Mouse (Mus musculus): ENCODE measurements around the gene Bpi.

The Bpi gene

DNA sequence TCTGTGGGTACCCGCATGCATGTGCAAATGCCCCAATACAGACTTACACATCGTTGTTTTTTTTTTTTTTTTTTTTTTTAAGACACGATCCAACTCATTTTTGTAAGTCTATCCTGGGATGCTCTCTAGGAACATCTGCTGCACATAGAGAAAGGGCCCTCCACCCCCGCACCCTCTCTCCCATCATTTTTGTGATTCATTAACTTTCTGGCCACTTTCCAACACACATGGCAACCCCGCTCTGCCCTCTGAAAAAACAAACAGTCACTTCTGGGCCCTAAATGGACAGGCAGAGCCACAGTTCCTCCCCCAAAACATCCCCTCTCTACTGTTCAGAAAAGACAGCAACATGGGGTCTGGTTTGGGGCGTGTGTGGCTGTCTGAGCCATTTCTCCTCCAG, 27.8 kb downstream of the Bpi start:
- no peak for DNase-seq (ENCODE audit: low read depth, low spot score)

DNA sequence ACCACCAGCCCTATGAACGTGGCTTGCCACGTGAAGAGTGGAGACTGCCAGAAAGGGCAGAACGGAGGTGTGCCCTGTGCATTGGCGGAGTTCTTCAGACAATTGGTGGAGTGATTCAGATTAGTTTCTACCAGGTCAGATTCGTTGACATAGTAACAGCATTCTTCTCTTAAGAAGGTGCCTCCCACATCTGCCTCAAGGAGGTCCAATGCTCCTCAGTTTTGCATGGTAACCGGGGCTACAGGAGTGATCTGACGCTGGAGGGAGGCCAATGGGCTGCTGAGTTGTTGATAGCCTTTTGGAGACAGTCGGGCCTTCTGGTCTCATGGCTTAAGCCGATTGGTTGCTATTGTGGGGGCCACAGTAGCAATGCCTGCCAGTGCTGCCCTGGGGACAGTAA, 37.8 kb downstream of the Bpi start:
- no peak for DNase-seq (ENCODE audit: low read depth, low spot score)

DNA sequence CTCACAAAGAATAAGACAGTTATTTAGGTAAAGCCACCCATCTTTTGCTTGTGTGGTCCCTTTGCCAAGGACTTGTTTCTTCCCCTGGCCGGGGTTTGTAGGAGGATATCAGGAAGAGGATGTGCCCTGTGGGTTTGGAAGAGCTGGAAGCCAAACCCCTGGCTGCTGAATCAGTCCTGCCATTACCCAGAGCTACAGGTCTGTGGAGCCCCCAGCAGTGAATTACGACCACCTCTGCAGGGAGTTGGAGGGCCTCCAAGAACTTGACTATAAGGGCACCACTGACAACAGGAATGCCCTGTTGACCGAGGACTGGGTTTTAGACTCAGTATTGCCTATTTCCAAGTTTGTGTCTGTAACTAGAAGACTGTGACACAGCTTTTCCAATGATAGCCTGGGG, 41.3 kb downstream of the Bpi start:
- no peak for DNase-seq (ENCODE audit: low read depth, low spot score)

DNA sequence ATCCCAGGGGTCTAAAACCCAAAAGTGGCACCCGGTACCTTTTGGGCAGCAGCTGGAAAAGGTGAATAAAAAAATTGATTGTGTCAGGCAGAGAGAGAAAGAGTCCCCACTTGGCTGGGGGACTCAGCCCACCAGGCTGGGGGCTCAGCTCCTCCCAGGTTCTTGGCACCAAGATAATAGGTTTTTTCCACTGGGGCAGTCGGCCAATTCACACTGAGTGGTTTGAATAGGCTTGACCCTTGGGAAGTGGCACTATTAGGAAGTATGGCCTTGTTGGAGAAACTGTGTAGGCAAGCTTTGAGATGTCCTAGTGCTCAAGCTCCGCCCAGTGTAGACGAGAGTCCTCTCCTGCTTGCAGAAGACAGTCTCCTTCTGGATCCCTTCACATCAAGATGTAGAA, 41.8 kb downstream of the Bpi start:
- no peak for DNase-seq (ENCODE audit: low read depth, low spot score)

- DNase-seq (ENCODE audit: low read depth, low spot score): no peak
Measured at GRCm38 (mm10) chr2:158302807-158303206, 44.9 kb downstream of the Bpi start.

DNA sequence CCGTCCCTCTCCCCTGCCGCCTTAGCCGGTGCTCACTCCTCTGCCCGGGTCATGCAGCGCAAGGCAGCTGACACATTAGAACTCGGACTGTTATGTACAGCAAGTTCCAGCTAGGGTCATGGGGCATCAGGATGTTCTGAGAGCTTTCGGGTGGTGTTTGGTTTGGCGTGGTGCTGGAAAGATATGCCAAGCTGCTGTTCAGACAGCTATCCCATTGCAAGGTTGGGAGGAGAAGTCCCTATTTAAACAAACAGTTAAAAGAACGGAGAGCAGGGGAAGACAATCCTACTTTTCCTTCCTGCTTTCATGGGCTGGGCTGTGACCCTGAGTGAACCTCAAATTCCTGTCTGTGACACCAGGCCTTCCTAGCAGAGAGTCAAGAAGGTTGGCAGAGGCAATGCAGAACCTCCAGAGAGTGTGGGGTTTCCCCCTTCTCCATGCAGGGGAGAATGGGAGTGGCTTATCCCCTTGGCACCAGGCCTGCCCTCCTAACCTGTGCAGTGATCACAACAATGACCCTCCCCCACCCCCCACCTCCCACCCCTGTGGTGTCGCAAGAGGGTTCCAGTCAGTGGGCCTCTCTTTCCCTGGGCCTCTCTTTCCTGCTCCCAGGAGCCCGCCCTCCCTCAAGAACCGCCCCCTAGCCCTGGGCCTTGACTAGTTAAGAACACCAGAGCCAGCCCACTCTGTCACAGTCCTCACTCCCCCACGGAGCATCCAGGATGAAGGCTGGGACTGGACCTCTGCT, 48.2 kb downstream of the Bpi start, which contains the start of gene Lbp:
Gene Lbp (plus strand): TSS at position 546 of the 748 bp plus-strand sequence.
- DNase-seq (ENCODE audit: low read depth, low spot score): no peak

DNA sequence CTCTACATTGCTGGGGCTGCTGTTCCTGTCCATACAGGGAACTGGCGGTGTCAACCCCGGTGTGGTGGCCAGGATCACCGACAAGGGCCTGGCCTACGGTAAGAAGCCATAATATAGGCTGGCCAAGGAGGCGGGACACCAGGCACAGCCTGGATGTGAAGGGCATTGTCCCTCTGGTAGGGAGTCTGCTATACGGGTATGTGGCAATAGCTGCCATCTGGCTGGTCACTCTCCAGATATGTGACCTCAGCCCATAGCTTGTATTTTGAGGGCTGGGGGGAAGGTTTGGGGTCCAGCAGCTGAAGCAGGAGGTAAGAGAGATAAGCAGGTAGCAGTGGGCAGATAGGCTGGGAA, 48.8 kb downstream of the Bpi start:
- no peak for DNase-seq (ENCODE audit: low read depth, low spot score)

DNA sequence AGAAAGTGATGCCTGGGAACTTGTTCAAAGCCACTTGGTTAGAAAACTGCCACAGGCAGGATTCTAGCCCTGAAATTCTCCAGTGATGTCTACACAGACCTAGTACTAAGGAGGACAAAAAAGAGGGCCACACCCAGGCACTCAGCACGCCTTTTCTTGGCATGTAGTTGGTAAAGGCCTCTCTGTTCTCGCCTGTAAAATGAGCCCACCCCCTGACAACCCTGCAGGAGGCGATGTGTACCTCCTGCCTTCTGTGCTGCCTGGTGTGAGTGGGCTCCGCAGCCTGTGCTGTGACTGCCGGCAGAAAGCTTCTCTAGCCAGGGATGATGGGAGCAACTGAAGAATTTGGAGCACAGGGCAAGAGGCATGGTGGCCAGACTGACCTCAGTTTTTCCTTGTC, 50.4 kb downstream of the Bpi start:
- DNase-seq (ENCODE audit: low read depth, low spot score): no peak

DNA sequence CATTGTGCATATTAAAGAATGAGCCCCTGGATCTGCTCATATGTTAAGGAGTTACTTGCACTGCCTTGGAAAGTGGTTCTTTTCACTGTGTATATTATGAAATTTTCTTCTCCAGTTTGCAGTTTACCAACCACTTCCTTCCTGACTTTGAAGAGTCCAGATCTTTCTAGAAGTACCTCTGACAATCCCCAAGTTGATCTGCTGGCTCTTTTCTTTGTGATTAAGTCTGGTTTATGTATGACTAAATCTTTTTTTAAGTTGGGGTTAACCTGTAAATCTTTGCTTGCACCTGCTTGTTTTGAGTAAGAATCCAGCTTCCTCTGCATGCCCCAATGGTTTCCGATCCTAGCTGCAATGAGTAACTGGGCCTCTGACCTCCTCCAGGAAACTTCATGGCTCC, 55.2 kb downstream of the Bpi start:
- no peak for DNase-seq (ENCODE audit: low read depth, low spot score)

DNA sequence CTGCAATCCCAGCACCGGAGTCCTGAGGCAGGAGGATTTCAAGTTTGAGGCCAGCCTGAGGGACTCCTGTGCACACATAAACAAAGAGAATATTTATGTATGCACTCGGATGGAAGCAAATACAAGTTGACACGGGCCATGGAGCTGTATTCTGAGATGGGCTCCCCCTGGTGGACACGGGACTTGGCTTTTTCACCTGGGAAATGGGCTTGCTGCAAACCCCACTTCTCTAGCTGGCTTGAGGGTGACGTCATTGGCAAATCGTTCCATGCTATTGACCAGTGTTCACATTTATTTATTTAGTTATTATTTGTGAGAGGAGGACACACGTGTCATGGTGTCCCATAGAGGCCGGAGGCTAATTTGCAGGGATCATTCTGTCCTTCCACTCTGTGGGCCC, 58.5 kb downstream of the Bpi start:
- DNase-seq (ENCODE audit: low read depth, low spot score): no peak

GRCm38 (mm10) chr2:158317026-158317425, 59.1 kb downstream of the Bpi start:
- peak; percentile 63 for DNase-seq (ENCODE audit: low read depth, low spot score)

- DNase-seq (ENCODE audit: low read depth, low spot score): no peak
Measured at GRCm38 (mm10) chr2:158321596-158321995, 63.7 kb downstream of the Bpi start.

DNA sequence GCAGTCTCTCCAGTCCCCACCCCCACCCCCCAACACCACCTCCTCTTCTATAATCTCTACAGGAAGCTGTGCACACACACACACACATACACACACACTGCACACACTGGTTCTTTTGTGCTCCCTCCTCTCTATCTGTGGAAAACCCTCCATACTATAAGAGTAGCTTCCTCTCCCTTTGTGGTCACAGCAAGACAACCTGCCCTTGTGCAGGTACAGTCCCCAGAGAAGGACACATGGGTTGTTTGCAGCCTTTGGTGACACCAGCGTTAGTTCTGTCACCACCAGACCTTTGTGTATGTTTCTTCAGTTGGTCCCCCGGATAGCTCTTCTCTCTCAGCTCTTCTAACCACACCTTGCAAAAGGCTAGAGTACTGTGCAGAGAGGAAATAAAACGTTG, 65.0 kb downstream of the Bpi start:
- DNase-seq (ENCODE audit: low read depth, low spot score): no peak

- peak; percentile 25 for DNase-seq (ENCODE audit: low read depth, low spot score)
Measured at GRCm38 (mm10) chr2:158324531-158325190, 66.8 kb downstream of the Bpi start.

DNA sequence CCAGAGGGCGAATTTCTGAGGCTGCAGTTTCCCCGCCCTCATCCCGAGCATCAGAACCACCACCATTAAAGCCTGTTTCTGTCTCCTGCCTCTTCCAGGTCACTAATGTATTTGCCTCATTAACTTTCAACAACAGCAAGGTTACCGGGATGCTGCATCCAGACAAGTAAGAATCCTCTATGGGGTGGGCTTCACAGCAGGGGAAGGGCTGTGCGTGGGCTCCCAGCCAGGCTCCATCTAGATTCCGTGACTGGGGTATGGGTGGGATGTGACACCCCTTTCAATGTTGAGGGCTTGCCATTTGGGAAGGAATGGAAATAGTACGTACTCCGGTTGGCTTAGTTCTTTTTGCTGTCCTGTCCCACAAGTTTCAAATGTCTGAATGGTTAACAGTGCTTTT, 67.7 kb downstream of the Bpi start:
- no peak for DNase-seq (ENCODE audit: low read depth, low spot score)

Measured in retina, postnatal 7 days (tissue).